Comparison of ENCODE assay signal across 12 mouse cellular contexts in genomic region chr10:76958201-76958600, GRCm38 (mm10). TPM values are rescaled to one million over a fixed set of nuclear protein-coding genes. Genes with fewer than 3 reads are reported as not detected.
DNase-seq lines count a peak whose midpoint lies in the region; ATAC-seq and TF ChIP-seq lines count a peak whose summit lies in the region.
"Had no signal": no experiment of that assay in that cellular context is flagged by ENCODE, and none has a peak within 500 bp of the region (broad histone marks: within the 10 kb centered on the region; RNA-seq: fewer than 3 reads in every experiment).

No protein-coding gene starts in this region.

- TF ChIP-seq POLR2A in olfactory bulb, adult 2 months (IDR thresholded peaks at IDR 0.05; ENCODE audit: insufficient read depth, low read depth, low read length): no peak

- H3K27me3 ChIP-seq in heart, postnatal 0 days (ENCODE audit: control insufficient read depth, insufficient read depth, low read length): no peaks in the 10 kb centered on the region
- H3K27me3 ChIP-seq in neural tube, embryonic 15.5 days (replicated peaks): no peaks in the 10 kb centered on the region
- no peaks in the 10 kb centered on the region for H3K27me3 ChIP-seq in forebrain, embryonic 15.5 days
- H3K27me3 ChIP-seq: embryonic facial prominence, embryonic 13.5 days had no signal

- H3K4me3 ChIP-seq in heart, postnatal 0 days (ENCODE audit: low read depth, low read length): no peak overlapping the region
- H3K4me3 ChIP-seq in neural tube, embryonic 15.5 days (replicated peaks): no peak overlapping the region
- peak overlapping the region; percentile 29; the same call in 1 of the 2 replicates for H3K4me3 ChIP-seq in olfactory bulb, adult 2 months (ENCODE audit: insufficient read depth, low read depth, low read length)
- H3K4me3 ChIP-seq in forebrain, embryonic 15.5 days: no peak overlapping the region
- H3K4me3 ChIP-seq: embryonic facial prominence, embryonic 13.5 days; left cerebral cortex, adult 2 months had no signal

- peaks cover 4% of the 10 kb centered on the region; the same call in 1 of the 2 replicates for H3K4me1 ChIP-seq in heart, postnatal 0 days (ENCODE audit: control insufficient read depth, insufficient read depth)
- H3K4me1 ChIP-seq in neural tube, embryonic 15.5 days: peaks cover 19% of the 10 kb centered on the region
- peaks cover 10% of the 10 kb centered on the region for H3K4me1 ChIP-seq in olfactory bulb, adult 2 months (ENCODE audit: control insufficient read depth, insufficient read depth, low read length)
- H3K4me1 ChIP-seq in forebrain, embryonic 15.5 days: peaks cover 17% of the 10 kb centered on the region

- ATAC-seq in heart, postnatal 0 days (ENCODE audit: insufficient read depth, low read depth): no peak
- no peak for ATAC-seq in neural tube, embryonic 15.5 days (ENCODE audit: low FRiP score)
- no peak for ATAC-seq in forebrain, embryonic 15.5 days (replicated peaks)
- ATAC-seq: intestine, embryonic 16.5 days had no signal

- no peaks in the 10 kb centered on the region for H3K9me3 ChIP-seq in heart, postnatal 0 days (replicated peaks; ENCODE audit: control insufficient read depth, low read length)
- no peaks in the 10 kb centered on the region for H3K9me3 ChIP-seq in neural tube, embryonic 15.5 days (replicated peaks)
- no peaks in the 10 kb centered on the region for H3K9me3 ChIP-seq in forebrain, embryonic 15.5 days
- H3K9me3 ChIP-seq: embryonic facial prominence, embryonic 13.5 days had no signal

- 30% methylated on average over 3 of the region's 3 CpGs for WGBS in heart, postnatal 0 days
- 54% methylated on average over 3 of the region's 3 CpGs for WGBS in neural tube, embryonic 15.5 days
- 18% methylated on average over 3 of the region's 3 CpGs for WGBS in olfactory bulb, adult 2 months
- WGBS in forebrain, embryonic 15.5 days: 56% methylated on average over 3 of the region's 3 CpGs

- TF ChIP-seq CTCF in heart, postnatal 0 days (IDR thresholded peaks at IDR 0.05; ENCODE audit: low read depth): no peak
- no peak for TF ChIP-seq CTCF in olfactory bulb, adult 2 months (IDR thresholded peaks at IDR 0.05; ENCODE audit: insufficient read depth, low read depth, low read length)

- no peaks in the 10 kb centered on the region for H3K36me3 ChIP-seq in heart, postnatal 0 days (replicated peaks; ENCODE audit: control insufficient read depth, insufficient read depth, low read length)
- H3K36me3 ChIP-seq in neural tube, embryonic 15.5 days: no peaks in the 10 kb centered on the region
- no peaks in the 10 kb centered on the region for H3K36me3 ChIP-seq in forebrain, embryonic 15.5 days
- H3K36me3 ChIP-seq: embryonic facial prominence, embryonic 13.5 days had no signal

- no peak overlapping the region for H3K9ac ChIP-seq in heart, postnatal 0 days (replicated peaks; ENCODE audit: low read depth, low read length)
- no peak overlapping the region for H3K9ac ChIP-seq in neural tube, embryonic 15.5 days (replicated peaks)
- no peak overlapping the region for H3K9ac ChIP-seq in forebrain, embryonic 15.5 days (replicated peaks)
- H3K9ac ChIP-seq: embryonic facial prominence, embryonic 13.5 days had no signal

- TF ChIP-seq EP300 in heart, postnatal 0 days (IDR thresholded peaks at IDR 0.05; ENCODE audit: low read depth): no peak

- DNase-seq in heart, postnatal 0 days (ENCODE audit: low spot score): peak; percentile 7
- DNase-seq in heart, adult 9 months (ENCODE audit: low spot score in 2 of 2): no peak
- DNase-seq in neural tube, embryonic 10.5 days (ENCODE audit: extremely low spot score, low spot score): peak; percentile 18
- peak; percentile 34 for DNase-seq in c-Kit-positive CD71-positive TER-119-positive erythroid progenitor cells, embryonic 14.5 days (ENCODE audit: low spot score)
- no peak for DNase-seq in spleen, postnatal 36 days (ENCODE audit: low spot score in 2 of 2)

- no peak overlapping the region for H3K4me2 ChIP-seq in heart, postnatal 0 days (ENCODE audit: low read depth, low read length)
- H3K4me2 ChIP-seq in neural tube, embryonic 15.5 days: no peak overlapping the region
- H3K4me2 ChIP-seq in forebrain, embryonic 15.5 days (replicated peaks): no peak overlapping the region
- H3K4me2 ChIP-seq: embryonic facial prominence, embryonic 13.5 days had no signal

- H3K27ac ChIP-seq in heart, postnatal 0 days (ENCODE audit: low read depth): no peak overlapping the region
- no peak overlapping the region for H3K27ac ChIP-seq in neural tube, embryonic 15.5 days (replicated peaks)
- 0 out of 2 replicates have a peak overlapping the region, but pooled peaks have one; percentile 33 for H3K27ac ChIP-seq in olfactory bulb, adult 2 months (ENCODE audit: insufficient read depth, low read depth, low read length)
- H3K27ac ChIP-seq in forebrain, embryonic 15.5 days (replicated peaks): no peak overlapping the region
- H3K27ac ChIP-seq: embryonic facial prominence, embryonic 13.5 days; left cerebral cortex, adult 2 months; macrophage had no signal

RNA-seq across cellular contexts. Expression of gene Pcbp3, which starts 3.5 kb away (rescaled TPM):
- total RNA-seq in heart, postnatal 0 days (2014; rRNA removed; ENCODE audit: low replicate concordance): 5.6 and 17.1 TPM in 2 replicates
- polyA plus RNA-seq in heart, postnatal 0 days (2015; fragmentation: Nextera tagmentation; extraction: Ambion mirVana): 5.9 and 6.9 TPM in 2 replicates
- 98.8 and 103 TPM in 2 replicates for polyA plus RNA-seq in neural tube, embryonic 15.5 days (2015; fragmentation: Nextera tagmentation; extraction: Ambion mirVana)
- not detected in 2 replicates for polyA plus RNA-seq in olfactory bulb, adult 2 months (2012; ENCODE audit: insufficient read depth, insufficient read length, low replicate concordance, missing spikeins)
- 56.3 and 59.4 TPM in 2 replicates for polyA plus RNA-seq in forebrain, embryonic 15.5 days (2015; fragmentation: Nextera tagmentation; extraction: Ambion mirVana)

Comparison
In these comparisons a context has a peak if more than half of its experiments do, and no peak if none do; other contexts are left out.
1. DNase-seq: peak in heart, postnatal 0 days (single experiment), neural tube, embryonic 10.5 days (single experiment) and c-Kit-positive CD71-positive TER-119-positive erythroid progenitor cells, embryonic 14.5 days (single experiment); none in heart, adult 9 months (0 of 2) and spleen, postnatal 36 days (0 of 2).